Mouse (Mus musculus) cerebellum, adult 2 months (tissue): ENCODE measurements at regions not wholly inside any gene's neighbourhood (a gene's known extent, or its start where the extent isn't known, plus 50 kb on each side); places are given as distances from the start of the nearest gene placed in this dataset.
A peak's percentile ranks its signal among the peaks of the same experiment; 100 is the strongest.

Source experiments
- DNase-seq, 2 experiments: peaks; one replicate each; pipeline ENCODE4 v3.0.0; 2021
- H3K27ac ChIP-seq: fragments of 200-500 bp; 2 replicates; pipeline ENCODE4 v1.5.1; 2012; ENCODE audit warnings: low read length, control low read depth, inconsistent platforms; ENCODE audit not compliant: insufficient read depth
- H3K27me3 ChIP-seq: fragments of 200-500 bp; 2 replicates; pipeline ENCODE4 v1.6.1; 2012; ENCODE audit warnings: inconsistent platforms, mild to moderate bottlenecking, low read length, moderate library complexity; ENCODE audit not compliant: control insufficient read depth, insufficient read depth
- H3K4me1 ChIP-seq: fragments of 200-500 bp; 2 replicates; pipeline ENCODE4 v1.6.1; 2011; ENCODE audit warnings: low read length; ENCODE audit not compliant: control insufficient read depth, insufficient read depth
- H3K4me3 ChIP-seq: fragments of 200-500 bp; replicated peaks from 2 replicates; pipeline ENCODE3; 2011; ENCODE audit warnings: mild to moderate bottlenecking, low read depth, low read length, control low read depth; ENCODE audit not compliant: insufficient read depth
- CTCF ChIP-seq: fragments of 200-500 bp; IDR thresholded peaks from 2 replicates; pipeline ENCODE4 v1.5.1; 2011; ENCODE audit warnings: low read depth, mild to moderate bottlenecking, control low read depth, low read length, moderate library complexity, borderline replicate concordance; ENCODE audit not compliant: insufficient read depth
- POLR2A ChIP-seq: fragments of 200-500 bp; IDR thresholded peaks from 2 replicates; pipeline ENCODE4 v1.6.1; 2011; ENCODE audit warnings: low read length, control low read depth, borderline replicate concordance; ENCODE audit not compliant: insufficient read depth
- WGBS: fragments of 180-500 bp; shearing (Covaris S2); methylation state at CpG from one replicate; pipeline ENCODE4 v1.1.7; 2018; 5-methylcytosine and 5-hydroxymethylcytosine counted together

DNA sequence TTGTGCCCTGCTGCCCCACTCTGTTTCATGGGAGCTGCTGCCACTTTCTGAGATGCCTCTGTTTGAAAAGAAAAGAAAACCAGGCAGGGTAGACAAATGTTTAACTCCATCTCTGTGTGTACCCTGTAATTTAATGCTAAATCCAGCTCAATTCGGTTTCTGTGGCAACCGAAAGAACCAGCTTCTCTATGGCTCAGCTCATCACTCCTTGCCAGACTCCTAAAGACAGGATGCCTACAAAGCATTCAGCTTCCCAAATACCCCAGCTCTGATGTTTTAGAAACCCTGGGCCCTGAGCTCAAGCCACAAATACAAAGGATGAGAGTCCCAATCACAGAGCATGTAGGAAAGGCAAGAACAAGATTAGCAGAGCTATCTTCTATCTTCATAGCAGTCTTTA is 106.8 kb upstream of the Xcl1 start:
- DNase-seq, result no peak
- no peak overlapping the region for H3K4me3 ChIP-seq
- TF ChIP-seq CTCF, result no peak
- TF ChIP-seq POLR2A, result no peak
- no peaks in the 10 kb centered on the region for H3K27me3 ChIP-seq
- 79% methylated on average over 2 of the region's 2 CpGs for WGBS
- peaks cover 4% of the 10 kb centered on the region for H3K4me1 ChIP-seq
- H3K27ac ChIP-seq, result no peak overlapping the region

DNA sequence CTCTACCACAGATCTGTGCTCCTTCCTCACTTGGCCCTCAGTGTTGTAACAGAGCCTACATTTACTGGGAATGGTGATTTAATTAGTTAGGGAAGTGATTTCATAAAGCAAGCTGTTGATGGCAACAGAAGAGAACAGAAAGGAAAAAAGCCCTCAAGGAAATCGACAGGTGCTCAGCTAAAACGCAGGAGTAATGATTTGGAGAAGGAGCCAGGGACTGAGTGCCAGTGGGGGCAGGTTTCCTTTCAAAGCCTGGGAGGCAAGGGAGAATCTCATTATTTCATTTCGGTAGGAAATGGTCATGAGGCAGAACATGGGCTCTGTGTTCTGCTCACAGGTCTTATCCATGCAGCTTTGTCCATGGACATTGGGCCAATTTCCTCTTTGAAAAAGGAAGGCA is 101.3 kb upstream of the Xcl1 start:
- H3K4me1 ChIP-seq, result peaks cover 4% of the 10 kb centered on the region; the same call in 1 of the 2 replicates
- H3K4me3 ChIP-seq, result no peak overlapping the region
- DNase-seq, result peak; percentile 20 to 52
- H3K27ac ChIP-seq, result no peak overlapping the region
- 32% methylated on average over 3 of the region's 3 CpGs for WGBS
- TF ChIP-seq POLR2A (no peak), CTCF (no peak)
- H3K27me3 ChIP-seq, result no peaks in the 10 kb centered on the region

DNA sequence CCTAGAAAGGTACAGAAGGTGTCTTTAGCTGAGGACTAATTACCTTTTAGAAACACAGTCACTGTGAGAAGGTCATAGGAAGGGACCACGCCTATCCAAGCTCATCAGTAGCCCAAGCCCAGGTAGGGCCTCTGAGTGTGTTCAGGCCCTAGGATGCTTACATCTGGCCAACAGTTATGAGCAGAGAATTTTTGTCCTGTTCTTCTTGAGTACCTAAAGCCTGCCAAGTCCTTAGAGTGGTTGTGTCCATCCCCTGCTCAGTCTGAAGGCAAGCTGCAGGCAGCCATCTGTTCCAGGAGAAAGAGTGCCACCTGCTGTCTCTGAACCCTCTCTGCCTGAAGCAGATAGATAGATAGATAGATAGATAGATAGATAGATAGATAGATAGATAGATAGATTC is 100.3 kb upstream of the Xcl1 start:
- WGBS, result 86% methylated on average over 1 of the region's 1 CpGs
- no peak overlapping the region for H3K27ac ChIP-seq
- H3K4me1 ChIP-seq, result peaks cover 4% of the 10 kb centered on the region; the same call in 1 of the 2 replicates
- peak; percentile 66 to 74 for DNase-seq
- H3K27me3 ChIP-seq, result no peaks in the 10 kb centered on the region
- H3K4me3 ChIP-seq, result no peak overlapping the region
- TF ChIP-seq POLR2A (no peak), CTCF (peak; percentile 75)

DNA sequence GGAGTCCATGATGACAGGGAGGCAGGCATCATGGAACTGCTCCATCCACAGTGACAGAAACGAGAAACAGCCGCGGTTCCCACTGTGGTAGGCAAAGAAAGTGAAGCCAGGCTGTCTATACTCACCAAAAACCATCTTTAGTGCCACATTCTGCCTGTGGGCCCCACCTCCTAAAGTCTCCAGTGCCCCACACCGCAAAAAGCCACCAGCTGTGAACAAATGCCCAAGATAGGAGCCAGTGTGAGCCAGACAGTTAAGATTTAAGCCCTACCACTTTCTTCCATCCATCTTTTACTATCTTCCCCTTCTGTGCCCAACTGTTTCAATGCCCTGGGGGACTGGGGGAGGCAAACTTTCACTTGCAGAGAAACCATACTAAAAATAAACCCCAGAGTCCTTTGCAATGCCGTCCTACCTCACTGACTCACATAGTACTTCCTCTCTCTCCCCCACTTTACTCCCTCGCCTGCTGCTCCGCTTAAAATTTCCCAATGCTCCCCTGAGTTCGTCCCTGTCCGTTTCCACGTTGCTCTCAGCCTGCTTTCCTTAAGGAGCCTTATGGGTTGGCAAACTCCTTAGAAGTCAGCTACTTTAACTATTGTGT is 85.7 kb upstream of the Xcl1 start:
- H3K4me3 ChIP-seq, result no peak overlapping the region
- no peak overlapping the region for H3K27ac ChIP-seq
- no peaks in the 10 kb centered on the region for H3K27me3 ChIP-seq
- TF ChIP-seq CTCF (no peak), POLR2A (no peak)
- no peak for DNase-seq
- no peaks in the 10 kb centered on the region for H3K4me1 ChIP-seq
- 76% methylated on average over 10 of the region's 10 CpGs for WGBS

DNA sequence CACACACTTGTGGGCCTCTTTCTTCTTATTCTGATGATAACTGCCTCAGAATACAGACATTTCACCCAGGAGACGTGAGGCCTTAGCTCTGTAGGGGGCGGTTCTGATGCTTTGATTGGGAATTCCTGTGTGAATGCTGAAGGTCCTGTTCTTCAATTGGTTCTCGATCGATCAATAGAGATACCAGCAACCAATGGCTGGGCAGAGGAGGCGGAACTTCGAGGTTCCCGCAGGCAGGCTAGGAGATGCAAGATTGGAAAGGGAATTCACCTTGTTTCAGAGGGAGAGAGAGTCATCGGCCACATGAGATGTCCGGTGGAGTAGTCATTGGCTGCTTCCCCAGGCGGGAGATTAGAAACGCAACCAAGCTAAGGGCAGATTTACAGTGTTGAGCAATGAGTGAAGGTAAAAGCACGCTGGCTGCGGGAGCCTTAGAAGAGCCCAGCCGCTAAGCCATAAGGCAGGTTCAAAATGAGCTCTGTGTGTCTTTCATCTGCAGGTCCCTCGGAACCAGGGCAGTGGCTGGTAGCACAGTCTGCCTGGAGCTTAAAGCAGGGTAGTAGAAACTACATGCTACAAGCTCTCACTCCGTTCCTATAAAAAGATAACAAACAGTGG is 83.5 kb upstream of the Xcl1 start:
- DNase-seq, result peak; percentile 26 to 58
- Histone ChIP-seq H3K4me1 (no peaks in the 10 kb centered on the region), H3K27me3 (no peaks in the 10 kb centered on the region), H3K4me3 (peak overlapping the region; percentile 34), H3K27ac (no peak overlapping the region)
- TF ChIP-seq CTCF, result no peak
- TF ChIP-seq POLR2A, result no peak
- 16% methylated on average over 16 of the region's 16 CpGs for WGBS

DNA sequence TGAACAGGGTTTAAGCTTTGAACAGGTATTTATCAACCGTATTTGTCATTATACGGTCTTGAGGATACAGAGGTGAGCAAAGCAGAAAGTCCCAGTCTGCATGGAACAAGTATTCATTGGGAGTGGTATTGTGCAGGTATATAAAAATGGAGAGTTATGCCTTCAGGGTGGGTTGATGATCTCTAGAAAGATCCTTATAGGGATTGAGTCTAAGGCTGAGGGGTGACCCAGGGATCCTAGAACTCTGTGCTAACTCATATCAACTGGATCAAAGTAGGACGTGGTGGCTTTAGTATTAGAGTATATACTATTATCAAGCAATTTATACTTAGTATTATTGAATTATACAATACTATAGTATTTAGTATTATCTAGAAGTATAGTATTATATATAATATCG is 82.9 kb upstream of the Xcl1 start:
- DNase-seq, result no peak
- whole genome bisulfite sequencing, result 87% methylated on average over 4 of the region's 4 CpGs
- Histone ChIP-seq H3K27ac (no peak overlapping the region), H3K4me3 (no peak overlapping the region), H3K27me3 (no peaks in the 10 kb centered on the region), H3K4me1 (no peaks in the 10 kb centered on the region)
- no peak for TF ChIP-seq CTCF
- no peak for TF ChIP-seq POLR2A

DNA sequence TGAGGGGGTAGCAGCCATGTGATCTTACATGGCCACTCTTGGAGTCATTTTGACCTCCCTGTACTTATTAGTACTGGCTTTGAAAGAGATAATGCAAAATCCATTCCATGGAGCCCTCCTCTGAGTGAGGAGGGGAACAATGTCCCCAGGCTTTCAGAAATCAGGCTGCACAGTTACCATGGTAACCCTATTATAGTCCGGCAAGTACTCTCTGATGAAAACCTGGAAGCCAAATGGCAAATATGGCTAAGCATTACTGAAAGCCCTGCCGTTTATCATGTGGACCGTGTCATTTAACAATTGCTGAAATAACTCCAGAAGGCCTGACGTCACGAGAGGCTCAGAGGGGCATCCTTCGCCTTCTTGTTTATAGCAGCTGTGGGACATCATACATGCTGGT is 82.5 kb upstream of the Xcl1 start:
- H3K27ac ChIP-seq, result no peak overlapping the region
- H3K4me1 ChIP-seq, result no peaks in the 10 kb centered on the region
- no peak overlapping the region for H3K4me3 ChIP-seq
- DNase-seq, result no peak
- TF ChIP-seq POLR2A, result no peak
- TF ChIP-seq CTCF, result no peak
- 39% methylated on average over 6 of the region's 6 CpGs for WGBS
- no peaks in the 10 kb centered on the region for H3K27me3 ChIP-seq

DNA sequence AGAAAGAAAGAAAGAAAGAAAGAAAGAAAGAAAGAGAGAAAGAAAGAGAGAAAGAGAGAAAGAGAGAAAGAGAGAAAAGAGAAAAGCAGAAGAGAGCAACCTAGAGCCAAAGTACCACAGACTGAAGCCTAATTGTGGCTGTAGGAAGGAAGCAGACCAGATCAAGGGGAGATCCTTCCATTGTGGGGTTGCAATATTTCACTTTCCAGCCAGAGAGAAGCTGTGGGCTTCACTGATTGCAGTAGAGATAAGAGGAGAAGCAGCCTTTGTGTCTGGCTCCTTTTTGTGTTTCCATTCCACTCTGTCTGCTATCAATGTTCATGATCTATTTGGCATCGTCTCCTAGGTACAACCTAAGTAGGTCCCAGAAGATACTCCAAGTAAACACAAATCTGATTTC is 79.0 kb upstream of the Xcl1 start:
- Histone ChIP-seq H3K4me3 (no peak overlapping the region), H3K4me1 (0 out of 2 replicates have a peak, but pooled peaks cover 3% of the 10 kb centered on the region), H3K27ac (no peak overlapping the region), H3K27me3 (no peaks in the 10 kb centered on the region)
- WGBS, result 96% methylated on average over 1 of the region's 1 CpGs
- TF ChIP-seq CTCF (no peak), POLR2A (no peak)
- no peak for DNase-seq
